Mouse (Mus musculus) intestine, embryonic 14.5 days (tissue): Measurements from ENCODE around the gene Ispd. TPM values are rescaled to one million over a fixed set of nuclear protein-coding genes. Genes with fewer than 3 reads are reported as not detected.

Source experiments
- ATAC-seq: fragments of 200-750 bp; cut with Nextera tagmentation; replicated peaks from 2 replicates; pipeline ENCODE4 v1.8.0; 2017; ENCODE audit warnings: low read depth, moderate number of reproducible peaks, moderate TSS enrichment, moderate library complexity; ENCODE audit not compliant: low FRiP score, low TSS enrichment
- DNase-seq: peaks from one replicate; pipeline ENCODE4 v3.0.0-alpha.2; 2018; ENCODE audit warnings: low spot score
- H3K27ac ChIP-seq: fragments of 300-500 bp; sonication (generic); 2 replicates; pipeline ENCODE4 v1.5.1; 2014; ENCODE audit warnings: low read depth, mild to moderate bottlenecking, control low read depth
- H3K27me3 ChIP-seq: fragments of 300-500 bp; sonication (generic); replicated peaks from 2 replicates; pipeline ENCODE4 v1.6.1; 2014; ENCODE audit warnings: low read length, control low read depth; ENCODE audit not compliant: control insufficient read depth, insufficient read depth
- H3K36me3 ChIP-seq: fragments of 300-500 bp; sonication (generic); 2 replicates; pipeline ENCODE4 v1.6.1; 2014; ENCODE audit warnings: low read length, control low read depth; ENCODE audit not compliant: control insufficient read depth, insufficient read depth
- H3K4me1 ChIP-seq: fragments of 300-500 bp; sonication (generic); replicated peaks from 2 replicates; pipeline ENCODE4 v1.6.1; 2014; ENCODE audit warnings: low read length, control low read depth, mixed read lengths; ENCODE audit not compliant: control insufficient read depth, insufficient read depth
- H3K4me2 ChIP-seq: fragments of 300-500 bp; sonication (generic); 2 replicates; pipeline ENCODE4 v1.6.1; 2014; ENCODE audit warnings: low read length
- H3K4me3 ChIP-seq: fragments of 300-500 bp; sonication (generic); 2 replicates; pipeline ENCODE4 v1.5.1; 2014; ENCODE audit warnings: low read depth, low read length, control low read depth, mixed read lengths
- H3K9ac ChIP-seq: fragments of 300-500 bp; sonication (generic); 2 replicates; pipeline ENCODE4 v1.6.1; 2014; ENCODE audit warnings: mild to moderate bottlenecking, low read length
- H3K9me3 ChIP-seq: fragments of 300-500 bp; sonication (generic); 2 replicates; pipeline ENCODE4 v1.6.1; 2016; ENCODE audit warnings: low read length, control low read depth; ENCODE audit not compliant: control insufficient read depth
- WGBS: fragments of 180-500 bp; shearing (Covaris S2); extraction: QIAGEN DNeasy Blood & Tissue Kit; methylation state at CpG from one replicate; pipeline ENCODE4 v1.1.7; 2014; 5-methylcytosine and 5-hydroxymethylcytosine counted together
- polyA plus RNA-seq: library from polyadenylated mRNA; unstranded; fragments of >200 nt; fragmentation: Nextera tagmentation; extraction: Ambion mirVana; gene quantifications from 2 replicates; pipeline ENCODE4 v1.2.1, GENCODE M21; 2014

Gene Ispd
- polyA plus RNA-seq, 1 experiment from 2014 or later = 12.5 TPM

GRCm38 (mm10) chr12:36647514-36647913, 266.3 kb downstream of the Ispd start:
- no peaks in the 10 kb centered on the region for H3K4me1 ChIP-seq
- DNase-seq (no peak), ATAC-seq (no peak)
- no peaks in the 10 kb centered on the region for H3K36me3 ChIP-seq
- no peaks in the 10 kb centered on the region for H3K27me3 ChIP-seq
- H3K9me3 ChIP-seq = no peaks in the 10 kb centered on the region
- H3K9ac ChIP-seq = no peak overlapping the region
- no peak overlapping the region for H3K4me3 ChIP-seq
- no peak overlapping the region for H3K4me2 ChIP-seq
- H3K27ac ChIP-seq = no peak overlapping the region
- WGBS = 89% methylated on average over 4 of the region's 4 CpGs

GRCm38 (mm10) chr12:36662496-36662895, 281.2 kb downstream of the Ispd start:
- WGBS = 59% methylated on average over 7 of the region's 7 CpGs
- no peak for ATAC-seq
- H3K27me3 ChIP-seq = no peaks in the 10 kb centered on the region
- no peak overlapping the region for H3K27ac ChIP-seq
- H3K4me1 ChIP-seq = no peaks in the 10 kb centered on the region
- H3K4me3 ChIP-seq = no peak overlapping the region
- H3K9ac ChIP-seq = no peak overlapping the region
- H3K4me2 ChIP-seq = no peak overlapping the region
- no peaks in the 10 kb centered on the region for H3K36me3 ChIP-seq
- DNase-seq = no peak
- H3K9me3 ChIP-seq = no peaks in the 10 kb centered on the region

- no peak for DNase-seq
- no peaks in the 10 kb centered on the region for H3K36me3 ChIP-seq
- H3K4me2 ChIP-seq = no peak overlapping the region
- ATAC-seq = no peak
- 69% methylated on average over 3 of the region's 3 CpGs for WGBS
- H3K4me3 ChIP-seq = no peak overlapping the region
- H3K27ac ChIP-seq = no peak overlapping the region
- H3K4me1 ChIP-seq = no peaks in the 10 kb centered on the region
- no peaks in the 10 kb centered on the region for H3K27me3 ChIP-seq
- no peaks in the 10 kb centered on the region for H3K9me3 ChIP-seq
- H3K9ac ChIP-seq = no peak overlapping the region
These were observed 283.5 kb downstream of the Ispd start for GRCm38 (mm10) chr12:36664783-36665182.

GRCm38 (mm10) chr12:36666771-36667170, 285.5 kb downstream of the Ispd start:
- WGBS = 40% methylated on average over 6 of the region's 6 CpGs
- H3K27me3 ChIP-seq = no peaks in the 10 kb centered on the region
- H3K4me1 ChIP-seq = no peaks in the 10 kb centered on the region
- H3K9me3 ChIP-seq = no peaks in the 10 kb centered on the region
- no peaks in the 10 kb centered on the region for H3K36me3 ChIP-seq
- H3K9ac ChIP-seq = no peak overlapping the region
- ATAC-seq = no peak
- H3K4me3 ChIP-seq = no peak overlapping the region
- no peak for DNase-seq
- H3K27ac ChIP-seq = no peak overlapping the region
- no peak overlapping the region for H3K4me2 ChIP-seq

DNA sequence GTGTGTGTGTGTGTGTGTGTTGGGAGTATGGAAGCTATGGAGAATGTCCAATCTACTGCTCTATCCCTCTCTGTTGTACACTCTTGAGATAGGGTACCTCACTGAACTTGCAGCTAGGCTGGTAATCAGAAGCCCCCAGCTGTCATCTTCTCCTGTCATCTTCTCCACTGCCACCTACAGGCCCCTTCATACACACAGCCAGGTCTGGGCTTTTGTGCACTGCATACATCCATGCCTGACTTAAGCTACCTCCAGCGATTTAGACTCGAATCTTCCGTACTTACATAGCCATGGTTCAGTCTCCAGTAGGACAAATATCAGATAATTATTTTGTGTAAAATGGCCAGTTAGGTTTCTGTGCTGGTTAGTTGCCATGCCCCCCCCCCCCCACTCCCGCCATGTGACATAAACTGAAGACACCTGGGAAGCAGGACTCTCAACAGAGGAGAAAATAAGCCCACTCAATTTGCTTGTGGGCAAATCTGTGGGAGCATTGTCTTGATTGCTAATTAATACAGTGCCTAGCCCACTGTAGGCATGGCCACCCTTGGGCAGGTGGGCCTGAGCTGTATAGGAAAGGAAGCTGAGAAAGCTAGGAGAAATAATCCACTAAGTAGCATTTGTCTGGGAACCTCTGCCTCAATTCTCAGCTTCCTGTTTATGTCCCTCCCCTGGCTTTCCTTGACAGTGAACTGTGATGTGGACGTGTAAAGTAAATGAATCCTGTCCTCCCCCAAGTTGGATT, 289.1 kb downstream of the Ispd start:
- no peak for DNase-seq
- Histone ChIP-seq H3K4me1 (no peaks in the 10 kb centered on the region), H3K36me3 (no peaks in the 10 kb centered on the region), H3K27me3 (no peaks in the 10 kb centered on the region), H3K4me2 (no peak overlapping the region), H3K4me3 (no peak overlapping the region), H3K9me3 (no peaks in the 10 kb centered on the region), H3K27ac (no peak overlapping the region), H3K9ac (no peak overlapping the region)
- ATAC-seq = no peak; the same call in 1 of the 2 replicates
- 76% methylated on average over 5 of the region's 5 CpGs for WGBS

DNA sequence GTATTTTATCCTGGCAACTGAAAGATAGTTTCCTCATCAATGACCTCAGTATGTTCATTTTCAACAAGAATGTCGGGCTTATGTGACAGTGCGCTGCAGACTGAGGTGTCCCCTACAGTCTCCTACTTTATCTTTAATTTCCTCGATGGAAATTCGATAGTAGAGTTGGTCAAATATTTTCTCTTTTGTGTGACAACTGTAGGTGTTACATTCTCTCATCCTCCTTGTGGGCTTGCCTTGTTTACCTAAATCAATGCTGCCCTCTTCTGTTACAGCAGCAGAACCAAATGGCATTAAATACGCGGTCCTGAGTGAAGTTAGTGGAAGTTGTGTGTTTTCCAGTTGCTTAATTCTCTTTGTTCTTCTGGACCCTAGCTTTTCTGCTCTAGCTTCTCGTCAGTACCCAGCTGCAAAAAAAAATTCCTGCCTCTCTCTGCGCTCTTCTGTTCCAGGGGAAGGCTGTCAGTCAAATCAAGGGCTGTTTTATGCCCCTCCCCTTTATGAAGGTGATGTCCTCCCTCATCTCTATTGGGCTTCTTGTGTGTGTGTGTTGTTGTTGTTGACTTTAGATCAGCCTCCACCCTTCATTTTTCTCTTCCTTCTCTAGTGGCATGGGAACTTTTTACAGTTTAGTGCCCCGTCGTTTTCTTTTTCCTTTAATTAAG, 289.8 kb downstream of the Ispd start:
- H3K36me3 ChIP-seq = no peaks in the 10 kb centered on the region
- H3K4me3 ChIP-seq = no peak overlapping the region
- no peak overlapping the region for H3K27ac ChIP-seq
- H3K4me2 ChIP-seq = no peak overlapping the region
- no peaks in the 10 kb centered on the region for H3K9me3 ChIP-seq
- no peaks in the 10 kb centered on the region for H3K4me1 ChIP-seq
- WGBS = 34% methylated on average over 10 of the region's 10 CpGs
- no peaks in the 10 kb centered on the region for H3K27me3 ChIP-seq
- H3K9ac ChIP-seq = no peak overlapping the region
- ATAC-seq = no peak; the same call in 1 of the 2 replicates
- no peak for DNase-seq

DNA sequence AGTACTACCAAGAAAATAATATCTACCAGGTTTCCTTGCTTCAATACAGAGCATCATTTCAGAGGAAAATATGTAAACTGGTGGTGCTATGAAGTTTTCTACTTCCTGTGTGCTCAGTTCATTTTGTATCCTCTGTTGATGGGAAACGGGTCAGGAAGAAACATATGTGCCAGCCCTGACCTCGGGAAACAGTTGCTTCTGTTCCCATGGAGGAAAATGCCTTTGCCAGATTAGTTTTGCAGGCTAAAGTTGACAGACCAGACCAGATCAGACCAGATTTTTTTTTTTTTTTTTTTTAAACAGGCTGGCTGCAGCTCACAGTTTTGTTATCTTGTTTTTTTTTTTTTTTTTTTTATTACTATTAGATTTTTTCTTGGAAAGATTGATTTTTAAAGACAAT, 293.2 kb downstream of the Ispd start:
- no peaks in the 10 kb centered on the region for H3K27me3 ChIP-seq
- H3K27ac ChIP-seq = no peak overlapping the region
- H3K4me3 ChIP-seq = no peak overlapping the region
- no peaks in the 10 kb centered on the region for H3K36me3 ChIP-seq
- no peaks in the 10 kb centered on the region for H3K4me1 ChIP-seq
- no peak overlapping the region for H3K4me2 ChIP-seq
- DNase-seq (no peak), ATAC-seq (no peak)
- WGBS = 16% methylated on average over 2 of the region's 2 CpGs
- no peaks in the 10 kb centered on the region for H3K9me3 ChIP-seq
- no peak overlapping the region for H3K9ac ChIP-seq

DNA sequence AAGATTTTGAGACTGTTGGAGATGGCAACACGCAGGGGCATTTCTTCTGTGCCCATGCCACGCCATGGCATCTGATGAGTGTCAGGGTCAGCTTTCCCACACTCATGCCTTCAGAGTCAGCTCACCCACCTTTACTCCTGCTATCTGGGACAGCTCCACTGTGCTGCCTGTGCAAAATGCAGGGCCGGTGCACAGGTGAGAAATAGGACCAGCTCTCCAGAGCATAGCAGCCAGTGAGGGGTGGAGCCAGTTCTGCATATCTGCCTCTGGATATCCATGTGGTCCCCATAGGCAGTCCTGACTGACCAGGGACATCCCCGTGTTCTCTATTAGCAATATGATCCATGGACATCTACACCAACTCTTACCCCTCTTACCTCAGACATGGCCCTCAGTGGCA, 297.0 kb downstream of the Ispd start:
- Histone ChIP-seq H3K27ac (no peak overlapping the region), H3K4me2 (no peak overlapping the region), H3K4me3 (no peak overlapping the region), H3K9ac (no peak overlapping the region), H3K36me3 (no peaks in the 10 kb centered on the region), H3K4me1 (no peaks in the 10 kb centered on the region), H3K9me3 (no peaks in the 10 kb centered on the region), H3K27me3 (no peaks in the 10 kb centered on the region)
- ATAC-seq = no peak
- WGBS = 88% methylated on average over 4 of the region's 4 CpGs
- DNase-seq = no peak
